Mouse (Mus musculus) gastrocnemius, postnatal 10 days (tissue): Measurements from ENCODE around the gene Fam71f1. TPM values are rescaled to one million over a fixed set of nuclear protein-coding genes. Genes with fewer than 3 reads are reported as not detected.
"Not testable (repeated sequence)": the region's sequence is repeated elsewhere in the genome, so short reads cannot be mapped to it uniquely, and the experiment has no call there.

Source experiments
- DNase-seq: peaks from one replicate; pipeline ENCODE4 v3.0.0; 2021; ENCODE audit warnings: mixed read lengths
- total RNA-seq, 2 experiments: library from RNA; stranded (reverse); gene quantifications; 2 replicates each; pipeline ENCODE4 v1.2.3; 2021

The Fam71f1 gene
- total RNA-seq, 2 experiments from 2014 or later: not detected

- DNase-seq: no peak
Measured at GRCm38 (mm10) chr6:29326961-29327360, 8.0 kb downstream of the Fam71f1 start.

GRCm38 (mm10) chr6:29329514-29329913, 10.6 kb downstream of the Fam71f1 start:
- DNase-seq: no peak

GRCm38 (mm10) chr6:29346512-29346911, 27.6 kb downstream of the Fam71f1 start:
- not testable (repeated sequence) for DNase-seq

GRCm38 (mm10) chr6:29347189-29347588, 28.2 kb downstream of the Fam71f1 start:
- no peak for DNase-seq

- DNase-seq: peak; percentile 100
Measured at GRCm38 (mm10) chr6:29347665-29348370, 28.9 kb downstream of the Fam71f1 start, which contains the start of gene Calu. Calu (plus strand) TSS chr6:29348069.

GRCm38 (mm10) chr6:29348371-29348724, 29.4 kb downstream of the Fam71f1 start:
- DNase-seq: no peak

GRCm38 (mm10) chr6:29351613-29352012, 32.7 kb downstream of the Fam71f1 start:
- DNase-seq: no peak

- no peak for DNase-seq
Measured at GRCm38 (mm10) chr6:29352816-29353215, 33.9 kb downstream of the Fam71f1 start.

GRCm38 (mm10) chr6:29359386-29359785, 40.4 kb downstream of the Fam71f1 start:
- DNase-seq: no peak

- no peak for DNase-seq
Measured at GRCm38 (mm10) chr6:29360211-29360610, 41.3 kb downstream of the Fam71f1 start.

GRCm38 (mm10) chr6:29362246-29363128, 43.5 kb downstream of the Fam71f1 start:
- DNase-seq: no peak

- DNase-seq: no peak
Measured at GRCm38 (mm10) chr6:29363129-29363515, 44.2 kb downstream of the Fam71f1 start.

- DNase-seq: no peak
Measured at GRCm38 (mm10) chr6:29365277-29365676, 46.3 kb downstream of the Fam71f1 start.

GRCm38 (mm10) chr6:29377386-29377785, 58.4 kb downstream of the Fam71f1 start:
- no peak for DNase-seq

- no peak for DNase-seq
Measured at GRCm38 (mm10) chr6:29378678-29379077, 59.7 kb downstream of the Fam71f1 start.

- no peak for DNase-seq
Measured at GRCm38 (mm10) chr6:29379954-29380353, 61.0 kb downstream of the Fam71f1 start.

GRCm38 (mm10) chr6:29382442-29382841, 63.5 kb downstream of the Fam71f1 start:
- DNase-seq: no peak

Other genes starting within 250 kb of the Fam71f1 start
- 10 to 100 TPM; 16.7 to 19.0 TPM for gene Rbm28, start 154.1 kb upstream of the Fam71f1 start, total RNA-seq
- 1 to 10 TPM in 1 of 2 experiments, under 1 TPM in 1; 0.78 to 1.2 TPM for gene Prrt4, start 139.6 kb upstream of the Fam71f1 start, total RNA-seq
- 10 to 100 TPM; 23.4 to 24.7 TPM for gene Impdh1, start 102.8 kb upstream of the Fam71f1 start, total RNA-seq
- gene Hilpda, start 46.7 kb upstream of the Fam71f1 start, total RNA-seq: 1 to 10 TPM; 6.9 to 8.8 TPM
- under 1 TPM in 1 of 2 experiments, not detected in 1; 0.27 TPM for gene Fam71f2, start 39.5 kb upstream of the Fam71f1 start, total RNA-seq
- 100 to 1,000 TPM; 169 to 187 TPM for gene Calu, start 28.9 kb downstream of the Fam71f1 start, total RNA-seq
- under 1 TPM; 0.26 to 0.47 TPM for gene Opn1sw, start 69.3 kb downstream of the Fam71f1 start, total RNA-seq
- 10 to 100 TPM; 13.4 to 15.2 TPM for gene Ccdc136, start 77.2 kb downstream of the Fam71f1 start, total RNA-seq
- gene Flnc, start 114.1 kb downstream of the Fam71f1 start, total RNA-seq: 100 to 1,000 TPM; 393 to 460 TPM
- gene Atp6v1f, start 148.6 kb downstream of the Fam71f1 start, total RNA-seq: 100 to 1,000 TPM; 101 to 102 TPM
- under 1 TPM in 1 of 2 experiments, not detected in 1; 0.41 TPM for gene Atp6v1fnb, start 152.3 kb downstream of the Fam71f1 start, total RNA-seq
- gene Kcp, start 188.8 kb downstream of the Fam71f1 start, total RNA-seq: 10 to 100 TPM; 19.0 to 27.2 TPM
- 1 to 10 TPM; 1.8 to 2.8 TPM for gene Irf5, start 207.5 kb downstream of the Fam71f1 start, total RNA-seq